Mouse (Mus musculus) thymus, adult 2 months (tissue): ENCODE measurements around the gene Gm11733.

ENCODE experiments used
- CTCF ChIP-seq: fragments of 200-500 bp; IDR thresholded peaks from 2 replicates; pipeline ENCODE4 v1.5.1; 2012; ENCODE audit warnings: mild to moderate bottlenecking, control low read depth, low read length, moderate library complexity, borderline replicate concordance; ENCODE audit not compliant: control insufficient read depth, poor library complexity, insufficient read depth; ENCODE audit errors: extremely low read depth
- POLR2A ChIP-seq: fragments of 200-500 bp; IDR thresholded peaks from 2 replicates; pipeline ENCODE4 v1.6.1; 2012; ENCODE audit warnings: mild to moderate bottlenecking, low read length, control low read depth, moderate library complexity; ENCODE audit not compliant: control insufficient read depth, poor library complexity, insufficient read depth; ENCODE audit errors: extremely low read depth

- no peak for TF ChIP-seq POLR2A
- no peak for TF ChIP-seq CTCF
Measured at GRCm38 (mm10) chr11:117534912-117535311, 50.7 kb downstream of the Gm11733 start.
